Mouse (Mus musculus) G1E (cell line): ENCODE data around the gene Paqr5.

Source experiments
- CTCF ChIP-seq: IDR thresholded peaks from 2 replicates; pipeline ENCODE4 v1.5.1; 2012; ENCODE audit warnings: low read depth, low read length, inconsistent platforms, mixed read lengths
- GATA1 ChIP-seq: IDR thresholded peaks from 2 replicates; pipeline ENCODE4 v1.6.1; 2012; ENCODE audit warnings: borderline replicate concordance, low read length, inconsistent platforms, mixed read lengths
- GATA2 ChIP-seq: IDR thresholded peaks from 2 replicates; pipeline ENCODE4 v1.6.1; 2012; ENCODE audit warnings: low read depth, low read length, inconsistent platforms, borderline replicate concordance

DNA sequence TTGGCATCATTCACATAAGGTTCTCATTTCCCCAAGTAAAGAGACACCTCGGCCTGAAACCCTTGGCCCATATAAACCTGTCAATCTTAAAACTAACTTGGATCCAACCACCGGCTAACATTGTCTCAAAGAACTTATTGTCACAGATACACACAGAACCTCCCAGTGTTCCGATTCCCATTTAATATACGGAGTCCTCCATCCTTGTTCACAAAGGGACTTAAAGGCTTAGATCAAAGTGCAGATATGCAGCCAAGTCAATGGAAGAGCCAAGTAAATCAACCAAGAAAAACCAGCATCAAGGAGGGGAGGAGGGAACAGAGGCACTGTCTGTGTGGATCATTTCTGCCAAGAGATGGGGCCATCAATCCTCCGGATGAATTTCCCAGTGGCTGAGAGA lies 121.1 kb downstream of the Paqr5 start:
- TF ChIP-seq CTCF (no peak), GATA2 (no peak), GATA1 (no peak)
